Mouse (Mus musculus) myocyte (in vitro differentiated cells): ENCODE data around the gene Bmp7.

Source experiments
- POLR2A ChIP-seq: IDR thresholded peaks from one replicate; pipeline ENCODE4 v1.6.1; 2011; ENCODE audit warnings: low read depth, mild to moderate bottlenecking, control low read depth, moderate library complexity; ENCODE audit not compliant: insufficient read length
- USF1 ChIP-seq: IDR thresholded peaks from one replicate; pipeline ENCODE4 v1.6.1; 2011; ENCODE audit warnings: low read depth, mild to moderate bottlenecking, control low read depth, moderate library complexity

GRCm38 (mm10) chr2:172922597-172922996, 17.5 kb downstream of the Bmp7 start:
- TF ChIP-seq POLR2A (no peak), USF1 (no peak)
